Mouse (Mus musculus) heart, adult 2 months (tissue): ENCODE results near the gene Bnip3. TPM values are rescaled to one million over a fixed set of nuclear protein-coding genes. Genes with fewer than 3 reads are reported as not detected.

Experiments used
- DNase-seq, 2 experiments: peaks; one replicate each; pipeline ENCODE4 v3.0.0; 2021
- H3K27ac ChIP-seq: fragments of 200-600 bp; 2 replicates; pipeline ENCODE4 v1.8.1; 2022
- H3K27me3 ChIP-seq: fragments of 200-500 bp; 2 replicates; pipeline ENCODE4 v1.6.1; 2012; ENCODE audit warnings: mild to moderate bottlenecking, low read length, inconsistent platforms, mixed read lengths; ENCODE audit not compliant: control insufficient read depth, insufficient read depth
- H3K36me3 ChIP-seq: fragments of 200-500 bp; 2 replicates; pipeline ENCODE4 v1.6.1; 2012; ENCODE audit warnings: low read length, inconsistent platforms; ENCODE audit not compliant: control insufficient read depth, insufficient read depth
- H3K4me1 ChIP-seq: fragments of 200-500 bp; 2 replicates; pipeline ENCODE4 v1.6.1; 2011; ENCODE audit warnings: low read length; ENCODE audit not compliant: control insufficient read depth, insufficient read depth
- H3K4me3 ChIP-seq: fragments of 200-600 bp; 2 replicates; pipeline ENCODE4 v1.8.1; 2022
- H3K79me2 ChIP-seq: fragments of 200-500 bp; replicated peaks from 2 replicates; pipeline ENCODE4 v1.6.1; 2012; ENCODE audit warnings: mild to moderate bottlenecking, inconsistent platforms, low read length, moderate library complexity, mixed read lengths; ENCODE audit not compliant: control insufficient read depth, insufficient read depth
- H3K9ac ChIP-seq: fragments of 200-500 bp; 2 replicates; pipeline ENCODE4 v1.6.1; 2012; ENCODE audit warnings: low read depth, mild to moderate bottlenecking, control low read depth, inconsistent platforms, low read length, mixed read lengths
- CTCF ChIP-seq: fragments of 200-600 bp; IDR thresholded peaks from 2 replicates; pipeline ENCODE4 v1.8.1; 2022; ENCODE audit warnings: antibody characterized with exemption, mild to moderate bottlenecking, moderate library complexity
- EP300 ChIP-seq: fragments of 200-500 bp; IDR thresholded peaks from 2 replicates; pipeline ENCODE4 v1.6.1; 2011; ENCODE audit warnings: low read depth, low read length, control low read depth; ENCODE audit not compliant: insufficient read depth
- POLR2A ChIP-seq: fragments of 200-500 bp; IDR thresholded peaks from 2 replicates; pipeline ENCODE4 v1.6.1; 2011; ENCODE audit warnings: mild to moderate bottlenecking, low read depth, low read length, control low read depth; ENCODE audit not compliant: insufficient read depth
- WGBS: fragments of 180-500 bp; shearing (Covaris S2); methylation state at CpG from one replicate; pipeline ENCODE4 v1.1.7; 2018; 5-methylcytosine and 5-hydroxymethylcytosine counted together
- intact Hi-C: fragments of 180-260 bp; cut with DNase I; formaldehyde crosslinking; loops from one replicate; pipeline ENCODE4 v1.15.1; 2025
- polyA plus RNA-seq: library from polyadenylated mRNA; depleted of rRNA; stranded (reverse); fragments of >200 nt; gene quantifications from 2 replicates; pipeline ENCODE4 v1.2.3, GENCODE M21; 2012; rRNA removed
- total RNA-seq, 2 experiments: library from RNA; stranded (reverse); gene quantifications; 2 replicates each; pipeline ENCODE4 v1.2.3; 2021

Gene Bnip3
- total and polyA plus RNA-seq, 3 experiments, result 48.7 to 401 (median 270) TPM

DNA sequence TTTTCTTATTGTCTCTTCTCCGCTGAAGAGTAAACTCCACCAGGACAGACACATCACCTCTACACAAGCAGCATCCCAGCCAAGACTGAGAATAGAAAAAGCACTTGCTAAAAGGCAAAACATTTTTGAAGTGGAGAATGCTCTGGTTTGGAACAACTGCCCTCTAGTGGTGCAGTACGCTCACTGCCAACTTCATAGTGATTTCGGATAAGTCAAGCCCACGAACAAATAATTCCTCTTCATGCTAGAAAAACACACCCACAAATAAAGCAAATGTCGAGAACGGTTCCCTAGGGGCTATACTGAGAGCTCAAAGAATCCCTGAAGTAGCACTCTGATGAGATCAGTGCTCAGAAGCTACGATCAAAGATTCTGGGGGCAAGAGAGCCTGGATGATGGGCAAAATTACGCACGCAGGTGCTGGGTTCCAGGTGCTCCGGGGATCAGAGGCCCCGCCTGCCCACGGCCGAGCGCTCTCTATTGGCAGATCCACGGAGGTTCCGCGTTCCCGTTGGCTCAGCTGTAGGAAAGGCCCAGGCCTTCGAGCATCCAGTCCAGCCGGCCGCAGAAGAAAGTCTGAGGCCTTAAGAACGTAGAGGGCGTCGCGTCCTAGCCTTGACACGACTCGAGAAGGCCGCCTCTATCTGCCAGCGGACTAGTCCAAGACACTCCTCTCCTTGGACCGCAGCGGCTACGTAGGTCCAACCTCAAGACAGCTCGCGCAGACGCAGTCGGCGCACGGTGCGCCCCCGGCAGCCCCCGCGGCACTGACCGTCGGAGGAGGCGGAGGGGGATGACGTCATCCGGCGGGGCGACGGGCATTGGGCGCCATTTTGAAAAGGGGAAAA, 63.6 kb downstream of the Bnip3 start, which contains the start of the genes Ppp2r2d and Mapk1ip1:
Ppp2r2d (plus strand) TSS at position 536 of the 848 bp plus-strand sequence.
Mapk1ip1 (minus strand) TSS at position 730 of the 848 bp plus-strand sequence.
- peak; percentile 97 for DNase-seq
- intact Hi-C loops, result loop anchor here (5.0 kb wide), 1 partner anchor 62 kb away; the partner anchor contains the start of gene Bnip3
- TF ChIP-seq POLR2A (peak; percentile 95), CTCF (peak; percentile 89), EP300 (0 out of 2 replicates have a peak, but pooled peaks have one; percentile 52)
- Histone ChIP-seq H3K27me3 (no peaks in the 10 kb centered on the region), H3K36me3 (peaks cover 10% of the 10 kb centered on the region), H3K9ac (peak within 1 kb of the TSS; percentile 98), H3K4me3 (peak within 1 kb of the TSS; percentile 75), H3K27ac (peak within 1 kb of the TSS; percentile 99), H3K79me2 (peaks cover 7% of the 10 kb centered on the region), H3K4me1 (peaks cover 14% of the 10 kb centered on the region)
- under 1% methylated on average over 51 of the region's 51 CpGs for WGBS

DNA sequence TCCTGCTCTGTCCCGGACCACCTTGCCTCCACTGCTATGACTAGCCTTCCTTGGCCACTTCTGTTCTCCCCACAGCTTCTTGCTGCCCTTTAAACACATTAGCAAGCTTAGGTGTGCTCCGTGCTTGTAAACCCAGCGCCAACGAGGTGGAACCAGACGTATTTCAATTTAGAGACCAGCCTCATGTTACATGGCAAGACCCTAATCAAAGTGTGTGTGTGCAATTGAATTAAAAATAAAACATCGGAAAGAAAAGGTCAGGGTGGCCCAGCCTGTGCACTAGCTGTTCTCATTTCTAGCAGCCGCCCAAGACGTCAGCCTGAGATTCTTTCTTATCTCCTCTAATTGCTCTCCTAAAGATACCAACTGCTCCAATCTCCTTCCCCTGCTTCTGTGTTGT, 64.2 kb downstream of the Bnip3 start:
- Histone ChIP-seq H3K9ac (peak overlapping the region; percentile 33), H3K27me3 (no peaks in the 10 kb centered on the region), H3K36me3 (peaks cover 8% of the 10 kb centered on the region), H3K4me1 (peaks cover 14% of the 10 kb centered on the region), H3K79me2 (peaks cover 5% of the 10 kb centered on the region), H3K4me3 (peak overlapping the region; percentile 75), H3K27ac (peak overlapping the region; percentile 99)
- WGBS, result 20% methylated on average over 8 of the region's 8 CpGs
- intact Hi-C loops, result loop anchor here (5.0 kb wide), 1 partner anchor 62 kb away; the partner anchor contains the start of gene Bnip3
- no peak for TF ChIP-seq POLR2A
- TF ChIP-seq CTCF, result no peak
- TF ChIP-seq EP300, result no peak
- no peak for DNase-seq

DNA sequence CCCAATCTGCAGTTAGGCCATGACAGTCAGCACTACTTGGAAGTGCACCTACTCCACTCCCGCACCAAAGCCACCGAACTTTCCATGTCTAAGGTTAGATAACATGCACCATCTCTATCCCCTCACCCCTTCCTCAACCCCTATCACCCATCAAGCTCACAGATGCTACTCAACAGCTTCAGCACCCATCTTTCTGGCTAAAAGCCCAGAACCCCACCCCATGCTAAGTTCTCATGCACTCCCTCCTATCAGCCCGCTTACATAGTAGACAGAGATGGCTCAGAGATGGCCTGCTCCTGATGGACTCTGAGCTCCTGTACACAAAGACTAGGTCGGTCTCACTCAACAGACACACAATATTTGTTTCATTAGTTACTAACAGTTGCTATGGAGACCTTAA, 65.9 kb downstream of the Bnip3 start:
- WGBS, result 87% methylated on average over 4 of the region's 4 CpGs
- intact Hi-C loops, result loop anchor here (1.0 kb wide), 1 partner anchor 78 kb away; no protein-coding TSS in a partner anchor

DNA sequence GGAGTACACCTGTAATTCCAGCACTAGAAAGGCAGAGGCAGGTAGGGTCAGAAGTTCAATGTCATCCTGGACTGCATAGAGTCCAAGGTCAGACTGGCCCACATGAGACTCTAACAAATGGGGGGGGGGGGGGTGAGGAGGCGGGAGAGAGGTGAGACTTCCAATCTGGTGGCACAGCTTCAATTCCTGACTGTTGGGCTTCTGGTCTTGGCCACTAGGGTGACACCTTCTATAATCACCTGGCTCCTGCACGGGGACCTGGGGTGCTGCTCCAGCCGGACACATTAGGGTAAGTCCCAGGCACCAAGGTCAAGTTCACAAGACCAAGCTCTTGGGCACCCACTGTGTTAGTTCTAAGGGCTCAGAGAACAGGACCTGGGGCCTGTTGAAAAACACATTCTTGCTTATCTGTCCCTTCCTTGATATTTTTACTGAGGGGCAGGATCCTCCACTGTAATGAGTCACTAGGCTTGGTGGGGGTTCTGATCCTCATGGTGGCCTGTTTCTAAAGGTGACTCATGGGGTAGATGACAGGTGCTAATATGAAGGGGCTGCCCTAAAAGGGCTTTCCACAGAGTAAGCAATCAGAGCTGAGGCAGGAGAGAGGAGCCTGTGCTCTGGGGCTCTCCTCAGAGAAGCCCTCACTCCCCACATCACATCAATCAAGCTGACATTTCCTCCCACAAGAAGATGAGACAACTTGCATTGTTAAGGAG, 67.7 kb downstream of the Bnip3 start:
- WGBS, result 65% methylated on average over 3 of the region's 3 CpGs

More for the DNA sequence above, 65.9 kb downstream of the Bnip3 start:
- Histone ChIP-seq H3K4me1 (peaks cover 13% of the 10 kb centered on the region), H3K9ac (no peak overlapping the region), H3K4me3 (no peak overlapping the region), H3K27ac (no peak overlapping the region), H3K36me3 (peaks cover 2% of the 10 kb centered on the region; the same call in 1 of the 2 replicates), H3K27me3 (no peaks in the 10 kb centered on the region), H3K79me2 (peaks cover 5% of the 10 kb centered on the region)
- no peak for TF ChIP-seq POLR2A
- TF ChIP-seq CTCF, result no peak
- TF ChIP-seq EP300, result no peak
- DNase-seq, result no peak

More for the DNA sequence above, 67.7 kb downstream of the Bnip3 start:
- intact Hi-C loops, result no loop called here
- Histone ChIP-seq H3K79me2 (peaks cover 2% of the 10 kb centered on the region), H3K9ac (no peak overlapping the region), H3K4me1 (peaks cover 11% of the 10 kb centered on the region), H3K27ac (no peak overlapping the region), H3K27me3 (no peaks in the 10 kb centered on the region), H3K36me3 (peaks cover 2% of the 10 kb centered on the region; the same call in 1 of the 2 replicates), H3K4me3 (no peak overlapping the region)
- TF ChIP-seq POLR2A, result no peak
- no peak for TF ChIP-seq CTCF
- no peak for TF ChIP-seq EP300
- no peak for DNase-seq

Other genes starting within 250 kb of the Bnip3 start
- 10 to 100 TPM; 37.7 to 42.4 TPM for gene Ppp2r2d, start 63.4 kb downstream of the Bnip3 start, total RNA-seq
- gene Ppp2r2d, start 63.4 kb downstream of the Bnip3 start, polyA plus RNA-seq, result 18.2 and 30.2 TPM in 2 replicates
- gene Mapk1ip1, start 63.2 kb downstream of the Bnip3 start, total RNA-seq, result 10 to 100 TPM; 18.4 to 22.4 TPM
- 65.6 and 72.4 TPM in 2 replicates for gene Mapk1ip1, start 63.2 kb downstream of the Bnip3 start, polyA plus RNA-seq
- under 1 TPM; 0.13 to 0.14 TPM for gene Jakmip3, start 31.2 kb upstream of the Bnip3 start, total RNA-seq
- gene Jakmip3, start 31.2 kb upstream of the Bnip3 start, polyA plus RNA-seq, result 0.16 and 0.26 TPM in 2 replicates
- gene Dpysl4, start 176.5 kb upstream of the Bnip3 start, total RNA-seq, result 1 to 10 TPM; 2.8 to 3.9 TPM
- 10.5 and 11.0 TPM in 2 replicates for gene Dpysl4, start 176.5 kb upstream of the Bnip3 start, polyA plus RNA-seq